Mouse (Mus musculus) thymus, adult 2 months (tissue): ENCODE results near the gene Robo2. TPM values are rescaled to one million over a fixed set of nuclear protein-coding genes. Genes with fewer than 3 reads are reported as not detected.
"Not testable (repeated sequence)": the region's sequence is repeated elsewhere in the genome, so short reads cannot be mapped to it uniquely, and the experiment has no call there.

Experiments used
- DNase-seq: peaks from one replicate; pipeline ENCODE4 v3.0.0; 2021
- H3K27ac ChIP-seq: fragments of 200-500 bp; 2 replicates; pipeline ENCODE4 v1.5.1; 2012; ENCODE audit warnings: low read length, control low read depth; ENCODE audit not compliant: control insufficient read depth, insufficient read depth
- H3K27me3 ChIP-seq: fragments of 200-500 bp; 2 replicates; pipeline ENCODE4 v1.6.1; 2012; ENCODE audit warnings: mild to moderate bottlenecking, low read length, moderate library complexity, mixed read lengths; ENCODE audit not compliant: control insufficient read depth, insufficient read depth
- H3K36me3 ChIP-seq: fragments of 200-500 bp; 2 replicates; pipeline ENCODE4 v1.6.1; 2012; ENCODE audit warnings: mild to moderate bottlenecking, low read length, moderate library complexity; ENCODE audit not compliant: control insufficient read depth, insufficient read depth
- H3K4me1 ChIP-seq: fragments of 200-500 bp; replicated peaks from 2 replicates; pipeline ENCODE4 v1.6.1; 2012; ENCODE audit warnings: low read length; ENCODE audit not compliant: control insufficient read depth, insufficient read depth
- H3K4me3 ChIP-seq: fragments of 200-500 bp; 2 replicates; pipeline ENCODE4 v1.5.1; 2012; ENCODE audit warnings: mild to moderate bottlenecking, low read length, control low read depth, moderate library complexity; ENCODE audit not compliant: control insufficient read depth, insufficient read depth
- CTCF ChIP-seq: fragments of 200-500 bp; IDR thresholded peaks from 2 replicates; pipeline ENCODE4 v1.5.1; 2012; ENCODE audit warnings: mild to moderate bottlenecking, control low read depth, low read length, moderate library complexity, borderline replicate concordance; ENCODE audit not compliant: control insufficient read depth, poor library complexity, insufficient read depth; ENCODE audit errors: extremely low read depth
- POLR2A ChIP-seq: fragments of 200-500 bp; IDR thresholded peaks from 2 replicates; pipeline ENCODE4 v1.6.1; 2012; ENCODE audit warnings: mild to moderate bottlenecking, low read length, control low read depth, moderate library complexity; ENCODE audit not compliant: control insufficient read depth, poor library complexity, insufficient read depth; ENCODE audit errors: extremely low read depth
- WGBS: fragments of 180-500 bp; shearing (Covaris S2); methylation state at CpG from one replicate; pipeline ENCODE4 v1.1.7; 2018; 5-methylcytosine and 5-hydroxymethylcytosine counted together
- polyA plus RNA-seq: library from polyadenylated mRNA; depleted of rRNA; stranded (reverse); fragments of >200 nt; gene quantifications from 2 replicates; pipeline ENCODE4 v1.2.3, GENCODE M21; 2012

Gene Robo2
- polyA plus RNA-seq, 1 experiment = 2.2 TPM

GRCm38 (mm10) chr16:74055061-74055751 lies 356.4 kb downstream of the Robo2 start:
- no peak overlapping the region for H3K4me3 ChIP-seq
- no peaks in the 10 kb centered on the region for H3K27me3 ChIP-seq
- H3K4me1 ChIP-seq = no peaks in the 10 kb centered on the region
- H3K27ac ChIP-seq = no peak overlapping the region
- 90% methylated on average over 10 of the region's 10 CpGs for WGBS
- H3K36me3 ChIP-seq = no peaks in the 10 kb centered on the region
- TF ChIP-seq POLR2A = no peak
- no peak for TF ChIP-seq CTCF
- no peak for DNase-seq

- WGBS = 95% methylated on average over 5 of the region's 5 CpGs
- no peaks in the 10 kb centered on the region for H3K4me1 ChIP-seq
- no peaks in the 10 kb centered on the region for H3K27me3 ChIP-seq
- H3K36me3 ChIP-seq = no peaks in the 10 kb centered on the region
- no peak overlapping the region for H3K27ac ChIP-seq
- TF ChIP-seq CTCF (no peak), POLR2A (no peak)
- no peak overlapping the region for H3K4me3 ChIP-seq
- no peak for DNase-seq
Measured at GRCm38 (mm10) chr16:74049467-74049866, 362.2 kb downstream of the Robo2 start.

GRCm38 (mm10) chr16:74048980-74049379 lies 362.6 kb downstream of the Robo2 start:
- H3K4me1 ChIP-seq = no peaks in the 10 kb centered on the region
- no peak overlapping the region for H3K27ac ChIP-seq
- WGBS = 88% methylated on average over 6 of the region's 6 CpGs
- no peak for TF ChIP-seq CTCF
- TF ChIP-seq POLR2A = no peak
- H3K36me3 ChIP-seq = no peaks in the 10 kb centered on the region
- no peak overlapping the region for H3K4me3 ChIP-seq
- no peak for DNase-seq
- H3K27me3 ChIP-seq = no peaks in the 10 kb centered on the region

DNA sequence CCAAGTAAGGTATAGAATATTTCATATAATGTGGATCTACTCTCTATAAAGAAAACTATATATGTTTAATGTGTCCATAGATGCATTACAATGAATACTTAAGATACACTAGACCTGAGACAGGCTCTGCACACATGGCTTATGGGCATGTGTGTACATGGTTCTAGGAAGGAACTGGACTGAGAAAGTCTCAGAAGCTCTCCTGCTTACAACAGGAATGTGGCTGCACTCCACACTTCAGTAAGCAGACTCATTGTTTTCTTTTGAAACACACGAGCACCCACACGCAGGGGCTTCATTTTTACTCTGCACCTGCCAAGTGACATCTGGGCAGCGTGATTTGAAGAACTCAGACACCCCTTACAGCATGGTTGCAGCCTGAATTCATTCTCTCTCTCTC lies 364.4 kb downstream of the Robo2 start:
- 78% methylated on average over 3 of the region's 3 CpGs for WGBS
- Histone ChIP-seq H3K4me1 (no peaks in the 10 kb centered on the region), H3K36me3 (no peaks in the 10 kb centered on the region), H3K27ac (no peak overlapping the region), H3K27me3 (no peaks in the 10 kb centered on the region), H3K4me3 (no peak overlapping the region)
- DNase-seq = no peak
- TF ChIP-seq CTCF (no peak), POLR2A (no peak)

DNA sequence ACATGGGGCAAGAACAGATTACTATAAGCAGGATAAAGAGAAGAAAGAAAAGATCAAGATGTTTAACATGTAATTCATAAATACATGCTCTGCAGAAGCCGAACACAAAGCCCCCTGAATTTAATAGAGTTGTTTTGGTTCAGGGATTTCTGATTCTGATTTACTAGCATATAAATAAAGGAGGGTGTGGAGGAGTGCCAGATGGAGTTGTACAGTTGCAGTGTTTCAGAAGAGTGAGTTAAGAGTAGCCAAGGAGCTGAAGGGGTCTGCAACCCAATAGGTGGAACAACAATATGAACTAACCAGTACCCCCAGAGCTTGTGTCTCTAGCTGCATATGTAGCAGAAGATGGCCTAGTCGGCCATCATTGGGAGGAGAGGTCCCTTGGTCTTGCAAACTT lies 370.8 kb downstream of the Robo2 start:
- H3K36me3 ChIP-seq, H3K27ac ChIP-seq, DNase-seq, H3K4me3 ChIP-seq, H3K27me3 ChIP-seq, H3K4me1 ChIP-seq: not testable (repeated sequence)
- 88% methylated on average over 2 of the region's 2 CpGs for WGBS

GRCm38 (mm10) chr16:74027822-74028221 lies 383.8 kb downstream of the Robo2 start:
- H3K27me3 ChIP-seq = no peaks in the 10 kb centered on the region
- 88% methylated on average over 4 of the region's 4 CpGs for WGBS
- H3K4me1 ChIP-seq = no peaks in the 10 kb centered on the region
- H3K36me3 ChIP-seq = no peaks in the 10 kb centered on the region
- no peak overlapping the region for H3K4me3 ChIP-seq
- TF ChIP-seq CTCF (no peak), POLR2A (no peak)
- H3K27ac ChIP-seq = no peak overlapping the region
- DNase-seq = no peak
